Comparison of ENCODE assay signal across 8 mouse cellular contexts in the genomic region with DNA sequence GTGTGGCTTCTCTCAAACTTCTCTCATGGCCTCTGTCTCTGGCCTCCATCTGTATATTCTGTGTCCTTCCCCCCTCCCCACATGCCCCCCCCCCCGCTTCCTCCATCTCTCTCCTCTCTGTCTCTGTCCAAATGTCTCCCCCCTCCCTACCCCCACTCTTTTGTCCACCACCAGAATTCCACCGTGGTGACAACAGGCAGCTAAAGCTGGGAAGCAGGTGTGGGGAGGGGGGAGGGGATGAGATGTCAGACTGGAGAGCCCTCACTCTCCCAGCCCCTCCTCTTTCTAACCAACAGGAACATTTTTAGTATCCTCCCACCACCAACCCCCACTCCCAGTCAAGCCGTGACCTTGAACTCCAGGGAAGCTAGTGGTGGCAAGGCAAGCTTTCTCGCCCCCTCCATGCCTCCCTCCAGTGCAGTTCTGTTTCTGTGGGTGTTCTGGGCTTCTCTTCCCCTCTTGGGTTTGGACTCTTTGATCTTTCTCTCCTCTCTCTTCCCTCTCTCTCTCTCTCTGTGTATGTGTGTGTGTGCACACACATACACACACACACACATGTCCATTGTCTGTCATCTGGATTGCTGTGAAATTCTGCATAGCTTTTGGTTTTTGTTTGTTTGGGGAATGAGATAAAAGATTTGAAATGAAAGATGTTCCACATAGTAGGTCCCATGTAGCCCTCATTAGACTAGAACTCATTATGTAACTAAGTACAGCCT. TPM values are rescaled to one million over a fixed set of nuclear protein-coding genes. Genes with fewer than 3 reads are reported as not detected.
DNase-seq lines count a peak whose midpoint lies in the region; ATAC-seq lines count a peak whose summit lies in the region.

A gene (minus strand): TSS at position 51 of the 719 bp plus-strand sequence.

- ATAC-seq in megakaryocyte, adult 5-6 weeks (ENCODE audit: poor library complexity, severe bottlenecking), result no peak
- 0 out of 2 replicates have a peak, but pooled peaks have one; percentile 15 for ATAC-seq in embryonic facial prominence, embryonic 15.5 days (ENCODE audit: insufficient number of reproducible peaks, low FRiP score, low TSS enrichment, low read depth)
- ATAC-seq in stomach, embryonic 14.5 days (ENCODE audit: insufficient number of reproducible peaks, insufficient read depth, low FRiP score, low read depth), result no peak
- no peak for ATAC-seq in frontal cortex, adult (ENCODE audit: low TSS enrichment)

- no peak within 1 kb of the TSS for H3K9ac ChIP-seq in embryonic facial prominence, embryonic 15.5 days
- no peak within 1 kb of the TSS for H3K9ac ChIP-seq in stomach, embryonic 14.5 days (replicated peaks; ENCODE audit: low read depth, low read length)

- peak; percentile 76 to 77 for DNase-seq in heart, postnatal 10 days
- DNase-seq in right cerebral cortex, adult 18-20 months, result no peak
- DNase-seq in yolk sac, embryonic 10.5 days (ENCODE audit: low spot score), result no peak

- H3K4me2 ChIP-seq in embryonic facial prominence, embryonic 15.5 days (replicated peaks), result no peak within 1 kb of the TSS
- no peak within 1 kb of the TSS for H3K4me2 ChIP-seq in stomach, embryonic 14.5 days (replicated peaks; ENCODE audit: low read depth, low read length)

- WGBS in embryonic facial prominence, embryonic 15.5 days, result 17% methylated on average over 3 of the region's 4 CpGs
- 12% methylated on average over 4 of the region's 4 CpGs for WGBS in stomach, embryonic 14.5 days

- H3K36me3 ChIP-seq in megakaryocyte, embryonic 14.5 days (replicated peaks; ENCODE audit: low read length), result peaks cover 1% of the 10 kb centered on the region
- no peaks in the 10 kb centered on the region for H3K36me3 ChIP-seq in embryonic facial prominence, embryonic 15.5 days
- no peaks in the 10 kb centered on the region for H3K36me3 ChIP-seq in stomach, embryonic 14.5 days (ENCODE audit: control insufficient read depth, insufficient read depth, low read length)

- H3K4me1 ChIP-seq in megakaryocyte, embryonic 14.5 days, result peaks cover 64% of the 10 kb centered on the region
- peaks cover 20% of the 10 kb centered on the region for H3K4me1 ChIP-seq in embryonic facial prominence, embryonic 15.5 days
- H3K4me1 ChIP-seq in stomach, embryonic 14.5 days (ENCODE audit: control insufficient read depth, insufficient read depth, low read length), result peaks cover 25% of the 10 kb centered on the region

- no peaks in the 10 kb centered on the region for H3K9me3 ChIP-seq in megakaryocyte, embryonic 14.5 days
- no peaks in the 10 kb centered on the region for H3K9me3 ChIP-seq in embryonic facial prominence, embryonic 15.5 days (replicated peaks)
- H3K9me3 ChIP-seq in stomach, embryonic 14.5 days (ENCODE audit: control insufficient read depth, low read depth, low read length), result no peaks in the 10 kb centered on the region

- peaks cover 7% of the 10 kb centered on the region for H3K27me3 ChIP-seq in megakaryocyte, embryonic 14.5 days (replicated peaks)
- H3K27me3 ChIP-seq in embryonic facial prominence, embryonic 15.5 days, result no peaks in the 10 kb centered on the region
- no peaks in the 10 kb centered on the region for H3K27me3 ChIP-seq in stomach, embryonic 14.5 days (ENCODE audit: control insufficient read depth, insufficient read depth, low read length)

- H3K27ac ChIP-seq in embryonic facial prominence, embryonic 15.5 days (replicated peaks), result 0 out of 2 replicates have a peak within 1 kb of the TSS, but pooled peaks have one; percentile 51
- no peak within 1 kb of the TSS; the same call in 1 of the 2 replicates for H3K27ac ChIP-seq in stomach, embryonic 14.5 days (ENCODE audit: low read length)

- intact Hi-C loops in heart, postnatal 10 days (cut with DNase I), result no loop called here

- H3K4me3 ChIP-seq in megakaryocyte, embryonic 14.5 days (replicated peaks), result peak within 1 kb of the TSS; percentile 23
- peak within 1 kb of the TSS; percentile 12; the same call in 1 of the 2 replicates for H3K4me3 ChIP-seq in embryonic facial prominence, embryonic 15.5 days (replicated peaks)
- H3K4me3 ChIP-seq in stomach, embryonic 14.5 days (ENCODE audit: low read depth, low read length), result no peak within 1 kb of the TSS

RNA-seq across cellular contexts. Expression of the gene that starts here (rescaled TPM):
- polyA plus RNA-seq in megakaryocyte, embryonic 14.5 days (2012; ENCODE audit: insufficient read depth, low replicate concordance), result 38.2 TPM in 1 of 2 replicates, not detected in the other
- total RNA-seq in megakaryocyte, adult 5-6 weeks (2015), result 2.6 and 5.8 TPM in 2 replicates
- total RNA-seq in megakaryocyte, adult 5-6 weeks (2017), result 8.6 and 13.4 TPM in 2 replicates
- polyA plus RNA-seq in embryonic facial prominence, embryonic 15.5 days (2015; fragmentation: Nextera tagmentation; extraction: Ambion mirVana), result 290 and 382 TPM in 2 replicates
- total RNA-seq in heart, postnatal 10 days (2021), result 10 to 100 TPM; 36.1 to 38.1 TPM
- polyA plus RNA-seq in stomach, embryonic 14.5 days (2014; fragmentation: Nextera tagmentation; extraction: Ambion mirVana), result 31.9 and 33.5 TPM in 2 replicates

Comparison
In these comparisons a context has a peak if more than half of its experiments do, and no peak if none do; other contexts are left out.
1. DNase-seq: peak in heart, postnatal 10 days (2 of 2); none in right cerebral cortex, adult 18-20 months (single experiment) and yolk sac, embryonic 10.5 days (single experiment).